Mouse (Mus musculus) heart, postnatal 36 days (tissue): ENCODE data around the gene Taar9. TPM values are rescaled to one million over a fixed set of nuclear protein-coding genes. Genes with fewer than 3 reads are reported as not detected.
"Not testable (repeated sequence)": the region's sequence is repeated elsewhere in the genome, so short reads cannot be mapped to it uniquely, and the experiment has no call there.

Source experiments
- DNase-seq, 2 experiments: peaks; one replicate each; pipeline ENCODE4 v3.0.0; 2021 to 2022
- intact Hi-C: fragments of 180-260 bp; cut with DNase I; formaldehyde crosslinking; loops from one replicate; pipeline ENCODE4 v1.15.1; 2025
- total RNA-seq, 2 experiments: library from RNA; stranded (reverse); gene quantifications; 2 replicates each; pipeline ENCODE4 v1.2.3; 2021

Taar9 gene
- not detected for total RNA-seq

DNA sequence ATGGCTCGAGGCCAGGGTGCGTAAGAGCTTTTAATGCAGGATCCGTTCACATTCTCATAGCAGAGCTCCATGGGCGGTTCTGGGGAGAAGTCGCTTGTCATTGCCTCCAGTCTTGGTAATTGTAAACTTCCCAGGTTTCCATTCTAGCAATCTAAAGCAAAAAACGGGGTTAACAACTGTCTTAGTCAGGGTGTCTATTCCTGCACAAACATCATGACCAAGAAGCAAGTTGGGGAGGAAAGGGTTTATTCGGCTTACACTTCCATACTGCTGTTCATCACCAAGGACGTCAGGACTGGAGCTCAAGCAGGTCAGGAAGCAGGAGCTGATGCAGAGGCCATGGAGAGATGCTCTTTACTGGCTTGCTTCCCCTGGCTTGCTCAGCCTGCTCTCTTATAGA lies at the start of gene Taar9:
TSS of gene Taar9 (minus strand) at position 101 of the 400 bp plus-strand sequence.
- DNase-seq, intact Hi-C loops: not testable (repeated sequence)

DNA sequence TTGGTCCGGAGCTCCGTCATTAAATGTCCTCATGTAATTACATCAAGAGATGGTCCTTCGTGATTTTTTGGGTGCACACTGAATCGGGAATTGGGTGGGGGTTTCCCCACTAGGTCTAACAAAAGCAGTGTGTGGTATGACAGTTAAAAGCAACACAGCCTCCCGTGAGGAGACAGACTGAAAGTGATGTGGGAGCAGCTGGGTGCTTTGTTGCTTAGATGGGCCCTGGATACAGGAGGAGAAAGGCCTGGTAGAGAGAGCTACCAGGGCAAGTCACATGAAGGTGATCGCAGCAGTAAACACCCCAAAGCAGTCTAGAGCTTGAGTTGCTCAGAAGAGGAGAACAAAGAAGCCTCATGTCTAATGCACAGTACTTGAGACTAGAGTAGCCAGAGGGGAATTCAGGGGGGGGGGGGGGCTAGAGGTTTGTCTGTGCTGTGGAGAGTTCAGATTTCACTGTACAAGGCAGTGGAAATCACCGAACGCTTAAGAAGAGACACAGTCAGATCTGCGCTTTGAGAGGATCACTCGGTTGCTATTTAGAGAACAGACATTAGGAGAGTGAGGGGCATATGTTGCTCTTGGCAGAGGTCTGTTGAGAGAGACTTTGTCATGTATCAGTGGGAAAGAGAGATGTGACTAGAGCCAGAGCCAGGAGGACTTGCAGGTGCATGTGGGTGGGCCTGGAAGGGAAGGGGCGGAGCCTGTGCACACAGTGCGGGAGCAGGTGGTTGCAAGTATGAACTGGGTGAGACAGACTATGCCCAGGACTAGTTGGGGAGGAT lies 49.3 kb upstream of the Taar9 start:
- intact Hi-C loops = no loop called here

DNA sequence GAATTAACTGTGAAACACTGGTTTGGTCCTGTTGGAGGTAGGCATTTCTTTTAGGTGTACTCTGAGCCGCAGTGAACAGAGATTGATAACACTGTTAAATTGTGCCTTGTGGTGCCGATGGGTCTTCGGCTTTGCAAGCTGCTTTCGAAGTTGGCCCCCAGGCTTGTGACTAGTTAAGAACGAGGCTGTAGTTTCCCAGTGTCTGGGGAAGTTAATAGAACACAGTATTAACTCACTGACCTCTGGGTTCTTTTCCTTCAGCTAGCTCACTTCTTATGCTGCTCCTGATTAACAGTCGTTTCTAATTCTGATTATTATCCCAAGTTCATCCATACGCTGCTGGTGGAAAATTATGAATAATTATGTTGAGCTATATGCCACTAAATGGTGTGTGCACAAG lies 40.8 kb upstream of the Taar9 start:
- DNase-seq = no peak
- intact Hi-C loops = no loop called here

More for the DNA sequence above, 49.3 kb upstream of the Taar9 start:
- DNase-seq = no peak

DNA sequence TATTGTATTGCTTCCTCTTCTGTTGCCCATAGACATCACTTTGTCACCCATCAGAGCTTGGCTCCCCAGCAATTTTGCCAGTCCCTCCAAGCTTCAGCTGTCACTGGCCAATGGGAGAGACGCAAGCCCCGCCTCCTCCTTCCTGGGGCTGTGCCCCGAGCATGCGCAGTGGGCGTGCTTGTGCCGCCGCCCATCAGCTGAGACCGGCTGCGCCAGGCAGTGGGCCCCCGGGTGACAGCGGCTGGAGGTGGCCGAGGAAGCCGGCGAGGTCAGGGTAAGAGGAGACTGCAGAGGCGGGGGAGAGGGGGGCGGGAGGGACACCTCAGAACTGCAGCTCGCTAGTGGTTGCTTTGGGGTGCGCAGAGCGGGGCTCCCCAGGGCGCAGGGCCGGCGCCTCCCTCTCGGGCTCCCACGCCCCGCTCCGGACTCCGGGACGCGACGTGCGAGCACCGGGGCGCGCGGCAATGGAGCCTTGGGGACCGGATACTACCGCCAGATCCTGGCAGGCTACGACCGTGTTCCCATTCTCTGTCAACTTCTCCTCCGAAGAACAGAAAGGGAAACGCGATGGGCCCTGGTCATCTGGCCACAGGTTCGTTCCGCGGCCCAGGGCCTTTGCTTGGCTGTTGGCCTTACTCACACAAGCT lies 39.9 kb upstream of the Taar9 start, which contains the start of gene Stx7:
TSS of gene Stx7 (plus strand) at position 168 of the 647 bp plus-strand sequence.
- intact Hi-C loops = no loop called here
- DNase-seq = peak; percentile 93 to 94

DNA sequence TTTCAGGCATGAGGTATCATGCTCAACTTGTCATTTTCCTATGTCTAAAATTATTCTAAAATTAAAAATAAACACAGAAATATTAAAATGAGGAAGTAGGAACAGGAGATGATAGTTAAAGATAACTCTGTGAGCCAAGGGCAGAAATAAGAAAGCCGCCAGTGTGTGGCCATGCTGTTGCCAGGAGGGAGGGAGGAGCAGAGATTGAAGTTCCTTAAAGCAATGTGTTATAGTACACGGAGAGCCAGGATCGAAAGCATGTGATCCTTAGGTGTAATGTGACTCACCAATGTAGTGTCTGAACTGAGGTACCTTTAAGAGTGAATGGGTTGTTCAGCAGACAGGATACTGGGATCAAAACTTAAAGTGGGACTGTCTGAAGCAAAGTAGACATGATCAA lies 33.4 kb upstream of the Taar9 start:
- intact Hi-C loops = no loop called here

DNA sequence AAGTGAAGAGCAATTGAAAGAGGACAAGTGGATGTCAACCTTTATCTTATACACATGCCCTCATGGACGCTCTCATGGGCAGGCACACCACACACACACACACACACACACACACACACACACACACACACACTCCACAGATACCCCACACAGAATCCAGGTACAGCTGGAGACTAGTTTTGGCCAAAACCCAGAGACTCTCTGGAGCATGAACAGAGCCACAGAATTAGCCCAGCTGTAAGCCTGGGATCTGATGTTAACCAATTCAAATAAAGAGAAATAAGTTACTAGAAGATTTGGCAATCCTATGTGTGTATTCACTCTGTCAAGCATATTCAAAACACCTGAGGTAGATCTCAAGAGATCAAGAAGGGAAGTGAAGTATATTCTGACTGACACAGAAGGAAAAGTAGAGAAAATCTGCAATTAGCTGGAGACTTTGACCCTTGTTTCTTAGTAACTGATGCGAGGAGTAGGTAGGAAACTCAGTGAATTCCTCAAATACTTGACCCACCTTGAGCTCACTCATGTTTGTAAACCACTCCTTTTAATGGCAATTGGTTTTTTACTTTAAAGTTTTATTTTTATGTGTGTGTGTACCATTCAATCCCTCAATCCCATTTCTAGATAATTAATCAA lies 29.4 kb upstream of the Taar9 start:
- intact Hi-C loops = no loop called here
- DNase-seq = no peak

More for the DNA sequence above, 33.4 kb upstream of the Taar9 start:
- DNase-seq = no peak

DNA sequence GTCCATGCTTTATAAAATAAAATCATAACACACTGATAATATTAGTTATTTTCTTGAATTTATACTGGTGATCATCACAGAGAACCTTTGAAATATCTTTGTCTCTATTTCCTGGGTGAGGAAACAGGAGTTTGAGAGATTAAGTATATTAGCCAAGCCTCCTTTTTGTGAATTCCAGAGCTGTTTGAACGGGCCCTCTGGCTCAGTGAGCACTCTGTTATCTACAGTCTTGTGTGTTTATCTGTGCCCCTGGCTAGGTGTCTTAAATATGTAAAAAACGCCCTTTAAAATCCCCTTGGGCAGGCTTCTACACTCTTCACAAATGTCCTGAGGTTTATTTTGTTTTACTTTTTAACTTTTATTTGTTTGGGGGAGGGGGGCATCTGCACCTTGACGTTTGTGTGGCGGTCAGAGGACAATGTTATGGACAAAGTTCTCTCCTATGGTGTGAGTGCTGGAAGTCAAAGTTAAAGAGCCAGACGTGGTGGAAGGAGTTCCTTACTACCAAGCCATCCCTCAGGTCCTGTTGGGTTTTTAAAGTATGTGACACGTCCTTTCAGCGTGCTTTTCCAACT lies 24.8 kb upstream of the Taar9 start:
- DNase-seq = no peak
- intact Hi-C loops = no loop called here

DNA sequence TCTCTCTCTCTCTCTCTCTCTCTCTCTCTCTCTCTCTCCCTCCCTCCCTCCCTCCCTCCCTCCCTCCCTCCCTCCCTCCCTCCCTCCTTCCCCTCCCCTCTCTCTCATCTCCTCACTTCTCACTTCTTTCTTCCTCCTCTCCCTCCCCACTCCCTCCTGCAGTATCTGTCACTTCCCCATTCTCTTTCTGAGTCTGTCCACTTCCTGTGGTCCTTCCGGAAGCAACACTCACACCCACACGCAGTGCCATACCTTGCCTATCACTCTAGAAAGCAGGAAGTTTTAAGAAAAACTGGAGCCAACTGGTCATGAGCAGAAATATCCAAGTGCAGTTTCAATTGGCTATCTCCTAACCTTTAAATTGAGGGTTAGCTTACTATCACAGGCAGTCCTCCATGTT lies 23.8 kb upstream of the Taar9 start:
- no peak for DNase-seq
- intact Hi-C loops = no loop called here

DNA sequence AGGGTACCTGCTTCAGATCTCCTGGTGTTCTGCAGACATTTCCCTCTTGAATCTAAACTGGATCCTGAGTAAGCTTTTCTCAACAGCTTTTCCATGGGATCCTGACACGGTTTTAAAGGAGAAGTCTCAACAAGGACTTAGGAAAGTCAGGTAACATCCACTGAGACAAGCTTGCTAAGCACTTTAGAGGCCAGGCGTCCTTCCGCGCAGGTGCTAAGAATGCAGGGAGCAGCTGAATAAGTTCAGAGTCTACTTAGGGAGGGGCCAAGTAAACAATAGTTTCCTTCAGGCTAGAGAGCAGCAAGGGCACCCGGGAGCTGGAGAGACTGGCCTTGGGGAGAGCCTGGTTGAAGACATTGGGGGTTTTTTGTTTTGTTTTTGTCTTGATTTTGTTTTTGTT lies 22.9 kb upstream of the Taar9 start:
- intact Hi-C loops = loop anchor here (1.0 kb wide), 1 partner anchor 16 kb away; no protein-coding TSS in a partner anchor

DNA sequence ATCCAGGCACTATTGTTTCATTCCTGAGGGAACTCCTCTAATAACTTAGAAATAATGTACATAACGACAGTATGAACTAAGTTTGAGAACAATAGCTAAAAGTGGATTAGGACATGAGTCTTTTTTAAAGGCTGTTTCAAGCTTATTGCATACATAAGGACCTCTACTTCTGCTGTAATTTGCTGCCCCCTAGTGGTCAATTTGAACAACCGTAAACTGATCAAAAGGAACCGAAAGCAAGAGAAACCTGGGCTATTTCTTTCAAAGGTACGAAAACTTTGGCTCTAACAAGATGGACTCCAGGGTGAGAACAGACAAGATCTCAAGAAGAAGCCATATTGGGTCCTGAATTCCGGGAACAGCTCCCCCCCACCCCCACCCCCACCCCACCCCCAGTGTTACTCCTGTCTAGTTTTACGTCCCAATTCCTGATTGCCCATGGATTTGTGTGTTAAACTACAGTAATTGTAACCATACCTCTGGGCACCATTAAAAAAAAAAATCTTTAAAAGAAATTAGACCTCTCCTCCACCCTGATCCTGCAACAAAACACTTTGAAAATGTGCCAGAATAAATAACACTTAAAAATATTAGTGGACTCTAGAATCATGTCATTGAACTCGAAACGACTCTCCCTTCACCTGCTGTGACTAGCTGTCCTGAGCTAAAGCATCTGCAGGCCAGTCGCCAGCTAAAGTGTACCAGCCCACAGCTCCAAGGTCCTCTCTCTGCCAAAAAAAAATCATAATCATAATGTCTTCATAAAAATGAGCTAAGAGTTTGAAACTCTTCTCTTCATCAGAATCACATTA lies 22.3 kb upstream of the Taar9 start:
- DNase-seq = peak; percentile 47 to 48

More for the DNA sequence above, 22.9 kb upstream of the Taar9 start:
- DNase-seq = no peak

DNA sequence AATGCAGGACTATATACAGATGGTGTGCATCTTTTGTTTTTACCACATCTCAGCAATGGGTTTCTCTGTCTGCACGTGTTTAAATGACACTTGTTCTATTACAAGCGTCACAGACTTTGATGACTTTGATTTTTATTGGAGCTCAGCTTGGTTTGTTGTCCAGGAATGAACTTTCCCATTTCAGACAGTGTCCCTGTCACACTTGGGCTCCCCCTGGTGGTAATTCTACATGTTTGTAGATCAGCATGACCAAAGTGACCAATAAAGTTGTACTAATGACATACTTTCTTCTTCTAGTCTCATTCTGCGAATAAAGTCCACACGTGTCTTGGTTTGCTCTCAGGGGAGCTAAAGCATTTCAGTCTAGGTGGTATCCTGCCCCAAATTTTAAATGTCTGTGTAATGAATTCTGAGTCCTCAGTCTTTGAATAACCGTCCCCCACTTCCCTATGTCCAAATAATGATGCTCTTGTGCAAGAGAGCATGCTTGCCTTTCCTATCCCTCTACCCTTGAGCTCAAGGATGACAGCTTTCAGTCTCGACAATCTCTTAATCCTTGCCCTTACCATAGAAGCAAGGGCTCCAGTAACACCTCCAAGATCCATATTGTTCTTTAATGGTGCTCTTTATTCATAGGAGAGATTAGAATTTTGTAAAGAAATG lies 1.9 kb upstream of the Taar9 start:
- DNase-seq = peak; percentile 17 to 19
- intact Hi-C loops = loop anchor here (1.0 kb wide), 2 partner anchors 132 to 296 kb away; no protein-coding TSS in a partner anchor

More for the DNA sequence above, 22.3 kb upstream of the Taar9 start:
- intact Hi-C loops = loop anchor here (1.0 to 2.0 kb wide), 3 partner anchors 17 to 317 kb away; no protein-coding TSS in a partner anchor

DNA sequence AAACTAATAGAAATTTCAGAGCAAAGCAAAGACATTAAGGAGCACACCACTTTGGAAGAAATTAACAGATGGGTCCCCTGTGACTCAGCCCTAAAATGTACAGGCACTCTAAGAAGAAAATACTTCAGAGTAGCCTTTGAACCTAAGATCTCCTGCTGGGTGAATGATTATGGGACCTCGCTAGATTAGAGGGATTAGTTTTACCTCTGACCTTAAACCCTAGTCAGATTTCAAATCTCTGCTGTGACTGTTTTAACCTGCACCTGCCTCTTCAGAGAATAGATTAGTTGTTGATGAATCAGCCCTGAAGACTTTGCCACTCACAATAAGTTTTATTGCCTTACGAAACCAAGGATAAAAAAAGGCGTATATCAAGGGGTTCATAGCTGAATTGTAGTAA lies 1.1 kb downstream of the Taar9 start:
- intact Hi-C loops = no loop called here
- no peak for DNase-seq

DNA sequence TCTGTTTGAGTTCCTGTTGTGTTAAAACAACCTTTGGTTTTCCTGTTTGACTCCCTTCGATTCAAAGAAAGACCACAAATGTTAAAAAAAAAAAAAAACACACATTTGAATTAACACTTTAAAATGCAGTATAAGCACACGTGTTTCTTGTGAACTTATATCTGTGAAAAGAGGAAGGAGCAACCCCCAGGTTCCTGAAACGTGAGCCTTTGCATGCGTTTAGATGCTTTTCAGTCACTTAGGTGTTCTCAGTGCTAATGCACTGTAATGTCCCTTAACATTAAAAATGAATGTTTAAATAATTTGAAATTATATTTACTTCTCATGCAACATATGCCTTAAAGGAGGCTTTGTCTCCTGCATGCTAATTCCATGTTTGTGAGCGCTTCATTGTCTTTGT lies 1.6 kb downstream of the Taar9 start:
- no peak for DNase-seq
- intact Hi-C loops = no loop called here

DNA sequence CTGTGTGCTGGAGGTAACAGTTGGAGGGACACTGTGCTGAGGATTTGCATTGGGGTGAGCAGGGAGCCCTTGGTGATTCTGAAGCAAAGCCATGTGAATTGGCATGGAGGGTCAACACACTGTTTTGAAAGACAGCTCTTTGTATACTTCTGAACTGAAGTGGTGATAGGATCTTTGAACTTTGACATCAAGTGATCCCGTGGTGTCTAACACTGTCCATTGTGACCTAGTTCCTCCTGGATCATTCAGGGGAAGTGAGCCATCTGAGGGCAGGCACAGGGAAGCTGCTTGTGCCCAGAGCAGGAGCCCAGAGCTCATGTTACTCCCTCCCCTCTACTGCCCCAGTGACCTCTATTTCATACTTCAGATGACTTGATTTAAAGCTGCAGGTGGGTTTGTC lies 6.0 kb downstream of the Taar9 start:
- DNase-seq, intact Hi-C loops: not testable (repeated sequence)

DNA sequence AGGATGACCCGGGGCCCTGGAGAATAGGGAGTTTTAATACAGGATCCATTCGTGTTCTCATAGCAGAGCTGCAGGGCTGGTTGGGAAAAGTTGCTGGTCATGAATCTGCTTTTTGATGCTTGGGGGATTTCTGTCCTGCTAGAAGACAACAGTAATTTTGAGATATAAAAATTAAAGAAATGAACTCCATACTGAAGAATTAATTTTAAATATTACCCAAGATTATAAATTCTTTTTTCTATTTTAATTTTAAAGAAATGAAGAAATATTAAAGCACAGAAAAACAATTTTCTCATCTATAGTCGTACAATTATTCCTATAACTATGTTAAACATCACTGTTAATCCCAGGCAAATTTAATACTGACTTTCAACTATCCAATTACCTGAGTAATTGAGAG lies 7.5 kb downstream of the Taar9 start, which contains the start of gene Taar8c:
TSS of gene Taar8c (minus strand) at position 101 of the 400 bp plus-strand sequence.
- intact Hi-C loops, DNase-seq: not testable (repeated sequence)

DNA sequence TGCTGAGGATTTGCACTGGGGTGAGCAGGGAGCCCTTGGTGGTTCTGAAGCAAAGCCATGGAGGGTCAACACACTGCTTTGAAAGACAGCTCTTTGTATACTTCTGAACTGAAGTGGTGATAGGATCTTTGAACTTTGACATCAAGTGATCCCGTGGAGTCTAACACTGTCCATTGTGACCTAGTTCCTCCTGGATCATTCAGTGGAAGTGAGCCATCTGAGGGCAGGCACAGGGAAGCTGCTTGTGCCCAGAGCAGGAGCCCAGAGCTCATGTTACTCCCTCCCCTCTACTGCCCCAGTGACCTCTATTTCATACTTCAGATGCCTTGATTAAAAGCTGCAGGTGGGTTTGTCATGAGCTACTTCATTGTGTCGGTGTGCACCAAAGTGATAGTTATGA lies 12.3 kb downstream of the Taar9 start:
- intact Hi-C loops, DNase-seq: not testable (repeated sequence)

DNA sequence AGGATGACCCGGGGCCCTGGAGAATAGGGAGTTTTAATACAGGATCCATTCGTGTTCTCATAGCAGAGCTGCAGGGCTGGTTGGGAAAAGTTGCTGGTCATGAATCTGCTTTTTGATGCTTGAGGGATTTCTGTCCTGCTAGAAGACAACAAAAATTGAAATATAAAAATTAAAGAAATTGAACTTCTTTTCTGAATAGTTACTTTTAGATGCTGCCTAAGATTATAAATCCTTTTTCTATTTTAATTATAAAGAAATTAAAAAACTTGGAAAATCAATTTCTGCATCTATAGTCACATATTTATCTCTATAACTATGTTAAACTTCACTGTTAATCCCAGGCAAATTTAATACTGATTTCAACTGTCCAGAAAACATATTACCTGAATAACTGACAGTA lies 17.1 kb downstream of the Taar9 start, which contains the start of gene Taar8b:
TSS of gene Taar8b (minus strand) at position 101 of the 400 bp plus-strand sequence.
- DNase-seq = no peak
- intact Hi-C loops = no loop called here

DNA sequence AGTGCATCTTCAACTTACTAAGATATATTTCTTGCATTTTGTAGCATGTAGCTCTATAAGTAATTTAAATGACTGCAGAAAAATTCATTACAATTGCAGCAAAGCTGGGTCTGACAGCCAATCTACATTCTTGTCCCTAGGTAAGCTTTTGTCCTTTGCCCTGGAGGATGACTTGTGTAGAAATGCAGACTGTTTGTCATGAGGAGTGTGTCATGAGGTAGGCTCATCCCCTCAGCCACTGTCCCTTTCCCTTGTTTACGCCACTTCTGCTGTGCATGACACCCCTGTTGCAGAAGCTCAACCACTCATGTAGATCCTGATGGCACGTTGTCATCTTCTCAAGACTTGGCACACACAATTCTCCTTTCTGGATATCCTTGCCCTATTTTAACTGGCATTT lies 22.2 kb downstream of the Taar9 start:
- no peak for DNase-seq
- intact Hi-C loops = no loop called here

DNA sequence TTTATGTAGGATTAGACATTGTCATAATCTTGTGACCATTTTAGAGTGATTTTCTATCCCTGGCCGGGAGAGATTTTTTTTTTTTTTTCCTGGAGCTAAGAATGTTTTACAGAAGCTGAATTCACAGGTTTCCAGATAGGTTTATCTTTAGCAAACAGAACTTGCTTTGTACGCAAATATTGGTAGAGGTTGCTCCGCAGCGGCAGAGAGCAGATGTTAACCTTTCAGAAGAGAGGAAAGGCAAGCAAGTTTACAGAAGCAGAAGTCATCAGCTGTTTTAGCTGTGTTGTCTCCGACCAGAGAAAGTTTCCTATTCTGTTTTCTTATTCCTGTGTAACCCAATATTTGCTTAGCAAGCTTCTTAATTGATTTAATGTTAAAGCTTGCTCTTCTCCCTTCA lies 22.8 kb downstream of the Taar9 start:
- intact Hi-C loops = no loop called here
- DNase-seq = no peak
